Mouse (Mus musculus) cerebellum, adult 11-12 months (tissue): ENCODE data around the gene Pced1b.
A peak's percentile ranks its signal among the peaks of the same experiment; 100 is the strongest.

Experiments used
- DNase-seq: peaks from one replicate; pipeline ENCODE4 v3.0.0; 2022

The Pced1b gene

GRCm38 (mm10) chr15:97258483-97259230, 11.8 kb downstream of the Pced1b start:
- no peak for DNase-seq

GRCm38 (mm10) chr15:97259300-97259699, 12.4 kb downstream of the Pced1b start:
- no peak for DNase-seq

DNA sequence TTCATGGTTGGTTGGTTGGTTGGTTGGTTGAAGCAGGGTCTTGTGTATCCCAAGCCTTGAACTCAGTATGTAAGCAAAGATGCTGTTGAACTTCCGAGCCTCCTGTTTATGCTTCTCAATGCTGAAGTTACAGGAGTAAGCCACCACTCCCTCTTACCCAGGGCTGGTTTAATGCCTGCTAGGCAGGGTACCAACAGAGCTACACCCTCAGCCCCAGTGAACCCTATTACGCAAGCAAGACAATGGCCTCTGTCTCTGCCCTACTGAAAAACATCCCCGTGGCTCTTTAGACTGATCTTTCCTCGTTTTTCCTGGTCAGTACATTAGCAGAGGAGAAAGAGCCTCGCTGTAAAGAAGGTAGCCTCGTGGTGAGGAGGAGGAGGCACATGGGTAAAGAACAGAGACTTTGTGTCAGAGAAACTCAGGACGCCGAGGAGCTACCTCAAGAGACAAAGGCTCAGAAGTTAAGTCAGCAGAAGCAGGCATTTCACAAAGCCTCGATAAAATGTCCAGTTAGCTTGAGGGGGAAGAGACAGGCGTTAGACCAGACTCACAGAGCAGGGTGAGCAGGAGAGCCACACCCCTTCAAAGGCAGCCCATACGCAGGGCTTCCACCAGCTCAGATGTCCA, 13.2 kb downstream of the Pced1b start:
- DNase-seq, result no peak

DNA sequence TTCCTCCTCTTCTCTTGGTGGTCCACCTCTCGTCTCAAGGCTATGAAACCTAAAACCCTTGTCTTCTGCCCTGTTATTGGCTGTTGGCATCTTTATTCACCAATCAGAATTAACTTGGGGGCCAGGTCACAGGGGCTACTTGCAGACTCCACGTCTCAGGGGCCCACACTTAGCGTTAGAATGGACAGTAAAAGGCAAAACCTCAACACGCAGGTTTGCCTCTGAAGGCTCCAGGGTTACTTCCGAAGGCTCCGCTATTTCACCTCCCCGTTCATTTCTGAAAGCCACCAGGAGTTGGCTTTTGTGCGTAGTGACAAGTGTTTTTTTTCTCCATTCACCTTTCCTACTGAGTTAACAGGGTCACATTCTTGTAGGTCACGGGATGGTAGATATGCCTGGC, 15.3 kb downstream of the Pced1b start:
- no peak for DNase-seq

GRCm38 (mm10) chr15:97266236-97266845, 19.4 kb downstream of the Pced1b start:
- DNase-seq, result no peak

DNA sequence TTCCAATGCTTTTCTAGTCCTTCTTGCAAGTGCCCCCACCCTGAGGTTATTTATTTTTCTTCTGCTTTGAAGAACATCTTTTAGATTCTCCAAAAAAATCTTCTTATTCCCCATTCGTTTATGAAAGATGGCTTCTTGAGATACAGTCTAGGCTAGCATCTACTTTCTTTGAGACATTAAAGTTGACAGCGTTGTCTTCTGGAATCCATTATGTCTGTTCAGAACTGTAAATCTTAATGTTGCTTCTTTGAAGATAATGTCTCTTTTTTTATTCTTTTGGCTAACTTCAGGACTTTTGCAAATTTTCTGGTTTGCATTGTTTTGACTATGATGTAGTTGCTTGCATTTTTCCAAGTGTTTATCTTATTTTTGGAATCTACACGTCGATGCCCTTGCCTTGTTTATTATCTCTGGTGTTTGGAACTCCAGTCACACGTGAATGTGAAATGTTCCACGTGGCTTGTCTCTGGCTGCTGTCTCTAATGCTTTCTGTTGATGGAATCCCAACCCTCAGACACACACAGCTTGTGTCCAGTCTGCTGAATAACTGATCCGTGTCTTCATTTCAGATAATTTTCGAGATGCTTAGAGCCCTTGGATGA, 20.3 kb downstream of the Pced1b start:
- DNase-seq, result no peak

DNA sequence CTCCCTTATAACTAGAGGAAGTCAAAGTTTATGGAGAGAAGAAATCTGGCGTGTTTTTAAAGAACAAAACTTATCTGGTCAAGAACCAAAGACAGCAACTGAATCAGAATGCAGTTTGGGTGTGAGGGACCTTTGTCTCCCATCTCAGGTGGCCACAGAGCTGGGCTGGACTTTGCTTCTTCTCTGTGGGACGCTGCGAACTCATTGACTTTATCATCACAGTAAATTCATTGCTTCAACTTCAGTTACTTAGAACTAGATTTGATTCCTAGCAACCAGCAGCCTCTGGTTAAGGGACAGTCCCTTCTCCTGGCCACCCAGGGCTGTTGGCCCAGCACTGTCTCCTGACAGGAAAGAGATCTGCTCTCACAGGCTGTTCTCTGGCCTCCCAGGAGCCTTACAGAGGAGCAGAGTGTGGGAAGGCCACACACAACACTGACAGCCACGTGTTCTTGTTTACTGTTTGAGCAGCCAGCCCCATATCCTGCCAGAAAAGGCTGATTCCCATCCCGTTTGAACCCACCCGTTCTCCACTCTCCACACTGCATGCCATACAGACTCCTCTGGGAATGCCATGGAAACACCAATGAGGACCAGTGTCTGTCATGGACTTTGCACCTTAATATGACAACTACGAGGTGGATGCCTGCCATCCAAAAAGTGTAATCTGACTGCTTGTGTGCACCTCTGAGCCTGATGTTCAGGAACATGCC, 25.2 kb downstream of the Pced1b start:
- peak; percentile 2 for DNase-seq

DNA sequence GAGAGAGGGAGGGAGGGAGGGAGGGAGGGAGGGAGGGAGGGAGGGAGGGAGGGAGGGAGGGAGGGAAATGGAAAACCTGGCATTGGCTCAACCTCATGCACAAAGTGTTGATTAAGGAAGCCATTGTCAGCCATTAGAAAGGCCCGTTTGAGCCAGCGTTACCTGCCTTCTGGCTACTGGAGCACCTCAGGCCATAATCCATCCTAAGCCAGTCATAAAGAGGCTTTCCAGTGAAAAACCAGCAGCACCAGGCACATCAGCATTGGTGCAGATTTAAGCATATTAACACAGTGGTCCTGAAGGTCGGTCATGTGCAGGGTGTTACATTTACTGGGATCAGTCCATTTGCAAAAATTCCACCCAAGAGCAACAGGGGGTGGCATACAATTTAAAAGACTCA, 25.9 kb downstream of the Pced1b start:
- no peak for DNase-seq

DNA sequence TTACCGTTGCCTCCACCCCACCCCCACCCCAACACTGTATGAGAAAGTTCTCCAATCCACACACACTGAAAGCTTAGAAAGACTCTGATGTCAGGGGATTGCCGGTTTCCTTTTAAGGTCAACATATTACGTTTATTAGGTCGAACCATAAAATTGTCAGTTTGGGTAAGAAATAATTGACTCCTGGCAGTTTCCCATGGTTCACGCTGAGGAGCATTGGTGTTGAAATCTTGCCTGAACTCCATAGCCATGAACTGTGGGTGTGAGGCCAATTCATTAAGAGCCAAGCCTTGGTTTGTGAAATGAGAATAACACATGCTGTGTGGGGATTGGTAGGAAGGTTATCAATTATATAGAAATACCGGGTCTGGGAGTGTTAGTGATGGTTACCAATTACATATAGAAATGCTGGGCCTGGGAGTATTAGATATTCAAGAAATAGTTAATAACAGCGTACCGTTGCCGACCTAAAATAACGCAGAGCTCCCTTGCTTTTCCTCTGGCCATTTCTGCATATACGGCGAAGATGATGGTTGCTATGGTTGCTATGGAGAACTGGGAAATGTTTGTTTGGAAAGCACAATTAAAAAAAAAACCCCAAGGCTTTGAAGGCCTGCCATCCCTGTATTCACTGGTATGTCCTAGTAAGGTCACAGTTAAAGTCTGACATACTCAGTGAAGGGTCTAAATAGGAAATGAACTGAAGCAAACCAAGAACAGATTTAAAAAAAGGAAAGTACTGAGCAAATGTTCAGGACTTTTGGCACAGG, 28.9 kb downstream of the Pced1b start:
- no peak for DNase-seq

- no peak for DNase-seq
These were observed 29.8 kb downstream of the Pced1b start for GRCm38 (mm10) chr15:97276660-97277153.

DNA sequence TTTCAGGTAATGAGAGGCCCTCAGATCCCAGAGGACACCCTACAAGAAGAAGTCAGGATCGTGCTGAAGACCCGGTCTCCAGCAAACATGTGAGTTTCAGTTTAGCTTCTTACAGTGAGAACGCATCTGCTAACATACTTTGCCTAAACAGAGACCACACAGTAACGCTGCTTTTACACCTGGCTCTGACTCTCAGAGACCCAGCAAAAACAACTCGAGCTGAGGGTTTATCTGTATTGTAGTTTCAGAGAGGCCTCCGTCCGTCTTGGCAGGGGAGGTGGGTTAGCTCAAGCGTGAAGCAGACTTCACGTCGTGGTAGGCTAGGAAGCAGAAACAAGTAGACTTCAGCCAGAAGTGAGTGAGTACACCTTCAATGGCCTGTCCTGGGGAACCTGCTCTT, 30.4 kb downstream of the Pced1b start:
- DNase-seq, result no peak

- no peak for DNase-seq
These were observed 31.5 kb downstream of the Pced1b start for GRCm38 (mm10) chr15:97278340-97278948.

GRCm38 (mm10) chr15:97280131-97280530, 33.2 kb downstream of the Pced1b start:
- DNase-seq, result no peak

- DNase-seq, result no peak
These were observed 33.9 kb downstream of the Pced1b start for GRCm38 (mm10) chr15:97280776-97281175.

DNA sequence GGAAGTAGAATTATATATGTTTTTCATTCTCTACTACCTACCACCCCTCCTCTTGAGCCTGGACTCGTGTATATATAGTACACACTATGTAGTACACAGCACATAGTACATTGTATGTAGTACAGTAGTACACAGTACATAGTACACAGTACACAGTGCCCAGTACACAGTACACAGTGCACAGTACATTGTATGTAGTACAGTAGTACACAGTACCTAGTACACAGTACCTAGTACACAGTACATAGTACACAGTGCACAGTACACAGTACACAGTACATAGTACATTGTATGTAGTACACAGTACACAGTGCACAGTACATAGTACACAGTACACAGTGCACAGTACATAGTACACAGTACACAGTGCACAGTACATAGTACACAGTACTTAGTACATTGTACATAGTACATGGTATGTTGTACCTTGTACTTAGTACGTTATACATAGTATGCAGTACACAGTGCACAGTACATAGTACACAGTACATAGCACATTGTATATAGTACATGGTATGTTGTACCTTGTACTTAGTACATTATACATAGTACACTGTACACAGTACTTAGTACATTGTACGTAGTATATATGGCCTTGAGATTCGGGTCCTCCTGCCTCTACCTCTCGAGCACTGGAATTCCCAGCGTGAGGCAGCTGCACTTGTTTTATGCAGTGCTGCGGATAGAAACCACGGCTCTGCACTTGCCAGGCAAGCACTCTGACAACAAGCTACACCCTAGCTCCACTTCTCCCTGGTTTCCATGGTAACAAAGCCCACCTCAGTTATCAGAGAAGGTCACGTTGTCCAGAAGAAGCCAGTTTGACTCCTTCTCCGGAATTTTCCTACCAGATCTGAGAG, 35.0 kb downstream of the Pced1b start:
- DNase-seq, result no peak

- no peak for DNase-seq
These were observed 35.6 kb downstream of the Pced1b start for GRCm38 (mm10) chr15:97282572-97282881.

DNA sequence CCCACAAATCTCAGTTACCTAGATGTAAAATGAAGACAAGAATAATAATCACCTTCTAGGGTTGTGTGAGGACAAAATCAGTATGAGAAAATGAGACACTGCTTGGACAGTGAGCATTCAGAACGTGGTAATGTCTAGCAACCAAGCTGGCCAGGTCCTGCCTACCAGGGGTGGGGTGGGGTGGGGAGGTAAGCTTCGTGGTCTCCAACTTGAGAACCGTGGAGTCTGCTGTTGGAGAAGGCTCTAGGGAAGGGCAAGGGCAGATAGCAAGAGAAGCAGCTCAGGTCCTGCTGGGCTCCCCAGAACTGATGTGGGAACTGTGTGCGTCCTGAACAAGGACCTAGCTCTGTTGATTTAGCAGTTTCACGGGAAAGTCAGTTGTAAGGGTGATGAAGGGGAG, 37.3 kb downstream of the Pced1b start:
- no peak for DNase-seq

DNA sequence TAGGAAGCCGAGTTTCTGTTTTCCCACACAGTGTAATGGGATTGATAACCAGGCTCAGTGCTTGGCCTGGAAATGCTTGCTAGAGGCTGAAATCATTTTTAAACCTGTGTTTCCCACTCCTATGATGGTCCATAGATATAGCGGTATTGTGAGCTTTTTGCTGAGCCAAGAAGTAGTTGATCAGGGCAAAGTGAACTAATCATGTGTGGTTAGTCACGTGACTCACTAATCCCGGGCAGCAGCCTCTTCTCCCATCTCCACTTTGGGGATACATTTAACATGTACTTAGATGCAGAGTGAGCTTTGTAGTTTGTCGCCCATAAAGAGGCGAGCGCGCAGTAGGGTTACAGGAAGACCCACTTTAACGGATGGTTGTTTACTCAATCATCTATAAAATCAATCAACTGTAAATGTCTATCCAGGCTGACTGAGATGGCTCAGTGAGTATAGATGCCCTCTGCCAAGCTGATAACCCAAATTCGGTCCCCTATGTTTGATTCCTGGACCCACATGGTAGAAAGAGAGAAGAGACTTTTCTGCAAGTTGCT, 38.8 kb downstream of the Pced1b start:
- DNase-seq, result no peak

DNA sequence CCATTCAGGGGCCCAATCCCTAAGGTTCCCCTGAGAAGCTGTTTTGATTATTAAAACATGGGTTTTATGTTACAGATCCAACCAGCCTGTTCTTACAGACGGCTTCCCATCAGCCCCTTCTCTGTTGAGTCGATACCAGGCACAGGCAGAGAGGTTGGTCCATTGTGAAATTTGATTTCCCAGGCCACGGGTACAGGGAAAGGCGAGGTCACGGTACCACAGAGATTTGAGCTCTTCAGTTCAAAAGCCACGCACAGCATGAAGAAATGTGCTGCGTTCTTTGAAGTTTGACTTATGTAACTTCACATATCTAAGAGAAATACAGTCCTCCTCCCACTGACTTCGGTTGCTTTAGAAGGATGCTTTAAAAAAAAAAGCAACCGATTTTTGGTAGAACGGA, 39.8 kb downstream of the Pced1b start:
- no peak for DNase-seq

DNA sequence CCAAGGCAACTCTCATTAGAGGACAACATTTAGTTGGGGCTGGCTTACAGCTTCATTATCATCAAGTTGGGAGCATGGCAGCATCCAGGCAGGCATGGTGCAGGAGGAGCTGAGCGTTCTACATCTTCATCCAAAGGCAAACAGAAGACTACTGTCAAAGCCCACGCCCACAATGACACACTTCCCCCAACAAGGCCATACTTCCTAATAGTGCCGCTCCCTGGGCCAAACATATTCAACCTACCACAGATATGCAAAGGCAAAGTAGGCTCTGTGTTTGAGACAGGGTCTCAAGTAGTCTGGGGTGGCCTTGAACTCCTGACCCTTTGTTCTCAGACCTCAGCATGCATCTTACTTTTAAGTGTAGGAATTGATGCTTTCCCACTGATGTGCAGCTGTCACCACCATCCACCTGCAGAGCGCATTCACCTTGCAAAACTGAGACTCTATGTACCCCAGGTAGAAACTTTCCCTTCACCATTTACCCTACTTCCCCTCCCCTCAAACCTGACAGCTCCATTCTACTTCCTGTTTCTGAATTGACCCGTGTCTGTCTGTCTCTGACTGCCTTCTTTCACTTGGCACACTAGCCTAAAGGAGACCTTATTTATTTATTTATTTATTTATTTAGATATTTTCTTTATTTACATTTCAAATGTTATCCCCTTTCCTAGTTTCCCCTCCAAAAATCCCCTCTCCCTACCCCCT, 40.7 kb downstream of the Pced1b start:
- DNase-seq, result no peak
